Mouse (Mus musculus): ENCODE measurements at regions not wholly inside any gene's neighbourhood (a gene's known extent, or its start where the extent isn't known, plus 50 kb on each side); places are given as distances from the start of the nearest gene placed in this dataset.

- Histone ChIP-seq H3K4me2 (ENCODE audit: low read depth) (no peak overlapping the region), H3K36me3 (ENCODE audit: control insufficient read depth, insufficient read depth, low read length) (no peaks in the 10 kb centered on the region), H3K27me3 (ENCODE audit: control insufficient read depth, insufficient read depth, low read length) (no peaks in the 10 kb centered on the region), H3K9ac (ENCODE audit: low read length) (no peak overlapping the region), H3K9me3 (ENCODE audit: control insufficient read depth, low read length) (no peaks in the 10 kb centered on the region), H3K4me3 (ENCODE audit: low read depth, low read length) (no peak overlapping the region), H3K4me1 (ENCODE audit: control insufficient read depth, insufficient read depth, low read length) (no peaks in the 10 kb centered on the region), H3K27ac (ENCODE audit: low read depth, low read length) (no peak overlapping the region)
- DNase-seq (ENCODE audit: low spot score) (peak; percentile 73), ATAC-seq (ENCODE audit: insufficient read depth, low FRiP score, low TSS enrichment) (peak; percentile 82)
- 13% methylated on average over 2 of the region's 2 CpGs for WGBS
Measured at GRCm38 (mm10) chr13:105377038-105377437, 66.4 kb upstream of the Htr1a start.

DNA sequence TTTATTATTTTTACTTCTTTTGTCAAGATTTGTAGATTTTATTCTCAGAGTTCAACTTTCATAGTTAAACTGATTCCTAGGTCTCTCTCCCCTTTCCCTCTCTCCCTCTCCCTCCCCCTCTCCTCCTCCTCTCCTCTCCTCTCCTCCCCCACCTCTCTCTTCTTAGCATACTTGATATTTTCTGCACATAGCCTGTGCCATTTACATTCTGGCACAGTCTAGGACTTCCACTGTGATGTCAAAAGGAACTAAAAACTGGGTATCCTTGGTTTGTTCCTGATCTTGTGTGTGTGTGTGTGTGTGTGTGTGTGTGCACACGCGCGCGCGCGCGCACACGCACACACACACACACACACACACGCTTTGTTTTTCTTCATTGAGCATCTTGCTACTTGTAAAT is 64.9 kb upstream of the Htr1a start:
- Histone ChIP-seq H3K9me3 (ENCODE audit: control insufficient read depth, low read length) (no peaks in the 10 kb centered on the region), H3K4me3 (ENCODE audit: low read depth, low read length) (no peak overlapping the region), H3K27me3 (ENCODE audit: control insufficient read depth, insufficient read depth, low read length) (no peaks in the 10 kb centered on the region), H3K4me1 (ENCODE audit: control insufficient read depth, insufficient read depth, low read length) (no peaks in the 10 kb centered on the region), H3K4me2 (ENCODE audit: low read depth) (no peak overlapping the region), H3K9ac (ENCODE audit: low read length) (no peak overlapping the region), H3K27ac (ENCODE audit: low read depth, low read length) (no peak overlapping the region), H3K36me3 (ENCODE audit: control insufficient read depth, insufficient read depth, low read length) (no peaks in the 10 kb centered on the region)
- DNase-seq (ENCODE audit: low spot score) (no peak), ATAC-seq (ENCODE audit: insufficient read depth, low FRiP score, low TSS enrichment) (no peak)
- WGBS = 81% methylated on average over 9 of the region's 9 CpGs

DNA sequence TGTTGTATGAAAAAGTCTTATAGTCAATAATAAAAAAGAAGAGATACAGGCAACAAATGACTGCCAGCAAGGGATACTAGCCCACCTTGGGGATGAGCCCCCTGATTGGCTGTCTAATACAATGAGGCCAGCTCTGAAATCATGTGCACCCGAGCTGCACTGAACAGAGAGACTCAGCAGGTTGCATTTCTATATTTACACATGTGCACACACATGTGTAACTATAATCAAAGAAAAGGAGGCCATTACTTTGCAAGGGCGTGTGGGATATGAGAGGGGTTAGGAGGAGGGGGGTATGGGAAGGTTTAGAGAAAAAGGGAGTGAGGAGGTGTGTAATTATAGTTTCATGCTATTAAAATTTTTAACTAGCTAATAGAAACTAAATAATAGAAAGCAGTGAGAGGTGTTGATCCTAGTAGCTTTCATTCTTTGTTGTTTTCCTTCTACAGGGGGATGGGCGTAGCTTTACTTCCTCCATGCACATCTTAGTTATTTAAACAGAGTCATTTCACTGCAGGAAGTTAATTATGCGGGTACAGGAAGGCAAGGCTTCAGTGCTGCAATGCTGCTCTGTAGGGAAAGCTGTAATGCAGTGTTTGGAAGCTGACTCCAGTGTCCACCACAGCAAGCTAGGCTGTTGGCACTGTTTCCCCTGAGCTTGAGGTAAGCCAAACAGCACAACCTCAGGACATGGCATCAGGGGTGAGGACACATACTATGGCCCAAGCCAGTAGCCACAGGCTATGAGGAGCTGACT is 56.2 kb upstream of the Htr1a start:
- no peak overlapping the region for H3K4me2 ChIP-seq (ENCODE audit: low read depth)
- no peaks in the 10 kb centered on the region for H3K36me3 ChIP-seq (ENCODE audit: control insufficient read depth, insufficient read depth, low read length)
- no peak overlapping the region for H3K9ac ChIP-seq (ENCODE audit: low read length)
- no peaks in the 10 kb centered on the region for H3K27me3 ChIP-seq (ENCODE audit: control insufficient read depth, insufficient read depth, low read length)
- H3K27ac ChIP-seq (ENCODE audit: low read depth, low read length) = no peak overlapping the region
- H3K4me1 ChIP-seq (ENCODE audit: control insufficient read depth, insufficient read depth, low read length) = no peaks in the 10 kb centered on the region
- no peak for DNase-seq (ENCODE audit: low spot score)
- 44% methylated on average over 4 of the region's 4 CpGs for WGBS
- no peak overlapping the region for H3K4me3 ChIP-seq (ENCODE audit: low read depth, low read length)
- no peak for ATAC-seq (ENCODE audit: insufficient read depth, low FRiP score, low TSS enrichment)
- H3K9me3 ChIP-seq (ENCODE audit: control insufficient read depth, low read length) = no peaks in the 10 kb centered on the region

Measured in neural tube, embryonic 11.5 days (tissue).